Mouse (Mus musculus) heart, adult 2 months (tissue): ENCODE measurements around the gene 4931429L15Rik.

Experiments
- CTCF ChIP-seq: fragments of 200-600 bp; IDR thresholded peaks from 2 replicates; pipeline ENCODE4 v1.8.1; 2022; ENCODE audit warnings: antibody characterized with exemption, mild to moderate bottlenecking, moderate library complexity
- POLR2A ChIP-seq: fragments of 200-500 bp; IDR thresholded peaks from 2 replicates; pipeline ENCODE4 v1.6.1; 2011; ENCODE audit warnings: mild to moderate bottlenecking, low read depth, low read length, control low read depth; ENCODE audit not compliant: insufficient read depth

DNA sequence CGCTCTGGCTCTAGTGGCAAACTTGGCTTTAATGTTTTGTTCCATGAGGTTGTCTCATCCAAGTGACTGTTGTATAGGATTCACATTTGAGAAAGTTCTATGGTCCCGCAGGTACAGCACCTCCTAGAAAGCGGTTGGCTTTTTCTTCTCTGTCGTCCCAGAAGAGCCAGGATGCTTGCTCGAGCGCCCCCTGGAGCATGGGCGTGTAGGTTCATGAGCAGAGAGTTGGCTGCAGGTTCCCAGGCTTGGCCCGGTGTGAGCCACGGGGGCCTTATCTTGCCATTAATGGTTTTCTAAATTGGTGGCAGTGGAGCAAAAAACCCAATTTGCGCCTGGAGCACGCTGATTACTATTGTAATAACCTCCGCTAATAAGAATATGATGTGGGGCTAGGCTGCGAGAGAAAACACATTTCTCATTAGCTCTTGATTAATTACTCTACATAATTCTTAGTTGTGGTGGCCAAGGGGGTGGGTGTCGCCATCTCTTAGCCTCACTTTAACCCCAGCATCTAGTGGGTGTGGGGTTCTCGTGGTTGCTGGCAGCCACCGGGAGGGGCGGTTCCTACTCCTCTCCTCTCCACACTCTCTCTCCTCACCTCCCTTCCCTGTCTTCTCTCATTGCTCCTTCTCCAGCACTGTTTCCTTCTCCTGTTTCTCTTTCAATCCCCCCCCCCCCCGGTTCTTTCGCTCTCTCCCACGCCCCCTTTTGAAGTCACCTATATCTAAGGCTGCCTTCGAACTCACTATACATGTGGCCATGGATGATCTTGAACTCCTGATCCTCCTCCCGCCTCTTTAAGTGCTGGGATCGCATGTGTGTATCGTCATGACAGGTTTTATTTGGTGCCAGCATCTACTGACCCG is 8.2 kb upstream of the 4931429L15Rik start:
- TF ChIP-seq POLR2A (no peak), CTCF (peak; percentile 26)
